Mouse (Mus musculus): Measurements from ENCODE around the gene Arnt2.

GRCm38 (mm10) chr7:84254916-84255315 lies 155.1 kb downstream of the Arnt2 start:
- no peak for TF ChIP-seq CTCF (IDR thresholded peaks at IDR 0.05; ENCODE audit: control insufficient read depth, insufficient read depth, low read length)
- TF ChIP-seq POLR2A (IDR thresholded peaks at IDR 0.05; ENCODE audit: borderline replicate concordance, control insufficient read depth, low read depth, low read length), result no peak

Data from bone marrow, adult 2 months (tissue).